Mouse (Mus musculus): ENCODE measurements at regions not wholly inside any gene's neighbourhood (a gene's known extent, or its start where the extent isn't known, plus 50 kb on each side); places are given as distances from the start of the nearest gene placed in this dataset.

GRCm38 (mm10) chr3:101181958-101182357 is 71.9 kb upstream of the Ptgfrn start:
- Histone ChIP-seq H3K27ac (replicated peaks) (no peak overlapping the region), H3K27me3 (no peaks in the 10 kb centered on the region), H3K9ac (no peak overlapping the region), H3K4me1 (replicated peaks) (no peaks in the 10 kb centered on the region), H3K9me3 (peaks cover 4% of the 10 kb centered on the region; the same call in 1 of the 2 replicates), H3K4me3 (no peak overlapping the region), H3K4me2 (no peak overlapping the region), H3K36me3 (no peaks in the 10 kb centered on the region)
- ATAC-seq (ENCODE audit: low FRiP score, low read depth), result no peak
- WGBS, result 90% methylated on average over 11 of the region's 11 CpGs

- no peaks in the 10 kb centered on the region for H3K27me3 ChIP-seq
- ATAC-seq (ENCODE audit: low FRiP score, low read depth), result no peak
- WGBS, result 91% methylated on average over 6 of the region's 6 CpGs
- H3K4me1 ChIP-seq (replicated peaks), result no peaks in the 10 kb centered on the region
- no peaks in the 10 kb centered on the region for H3K9me3 ChIP-seq
- H3K9ac ChIP-seq, result no peak overlapping the region
- no peak overlapping the region for H3K4me2 ChIP-seq
- no peak overlapping the region for H3K4me3 ChIP-seq
- no peak overlapping the region for H3K27ac ChIP-seq (replicated peaks)
- H3K36me3 ChIP-seq, result no peaks in the 10 kb centered on the region
Observed at GRCm38 (mm10) chr3:101173954-101174353, 63.9 kb upstream of the Ptgfrn start.

DNA sequence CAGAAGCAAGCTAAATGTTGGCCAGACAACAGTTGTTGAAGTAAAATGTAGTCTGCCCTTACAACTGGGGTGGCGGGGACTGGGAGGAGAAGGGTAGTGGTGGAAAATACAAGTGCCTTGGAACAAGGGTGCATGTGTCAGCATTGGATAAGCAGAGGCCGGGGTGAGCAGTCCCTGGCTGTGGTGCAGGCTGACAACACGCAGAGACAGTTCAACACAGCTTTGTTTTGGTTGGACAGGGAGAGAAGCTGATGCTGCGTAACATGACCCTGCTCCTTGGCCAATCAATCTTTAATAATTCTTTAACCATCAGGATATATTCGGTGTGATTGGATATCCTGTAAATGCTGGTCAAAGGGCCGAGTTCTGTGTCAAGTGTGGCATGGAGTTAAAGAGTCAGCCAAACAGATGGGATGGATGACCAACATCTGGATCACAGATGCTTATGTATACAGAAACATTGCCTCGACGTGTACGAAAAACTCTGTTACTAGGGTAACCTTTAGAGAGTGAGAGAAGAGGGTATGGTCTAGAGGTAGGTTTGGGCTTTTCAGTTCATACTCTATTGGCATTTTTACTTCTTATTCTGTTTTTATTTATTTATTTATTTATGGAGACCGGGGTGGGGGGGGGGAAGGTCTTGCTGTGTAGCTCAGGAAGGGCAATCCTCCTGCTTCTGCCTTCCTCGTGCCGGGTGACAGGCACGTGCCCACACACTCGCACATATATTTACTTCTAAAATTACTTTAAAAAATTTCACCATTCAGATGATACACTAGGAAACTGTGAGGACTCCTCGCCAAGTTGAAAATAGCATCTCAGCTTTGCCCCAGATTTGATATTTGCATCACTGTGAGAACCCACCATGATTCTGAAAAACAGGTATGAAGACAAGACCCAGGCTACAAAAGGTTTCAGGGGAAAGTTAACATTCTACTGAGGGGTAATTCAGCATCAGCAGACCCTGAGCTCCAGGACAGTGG is 60.2 kb upstream of the Ptgfrn start:
- ATAC-seq (ENCODE audit: low FRiP score, low read depth), result no peak

DNA sequence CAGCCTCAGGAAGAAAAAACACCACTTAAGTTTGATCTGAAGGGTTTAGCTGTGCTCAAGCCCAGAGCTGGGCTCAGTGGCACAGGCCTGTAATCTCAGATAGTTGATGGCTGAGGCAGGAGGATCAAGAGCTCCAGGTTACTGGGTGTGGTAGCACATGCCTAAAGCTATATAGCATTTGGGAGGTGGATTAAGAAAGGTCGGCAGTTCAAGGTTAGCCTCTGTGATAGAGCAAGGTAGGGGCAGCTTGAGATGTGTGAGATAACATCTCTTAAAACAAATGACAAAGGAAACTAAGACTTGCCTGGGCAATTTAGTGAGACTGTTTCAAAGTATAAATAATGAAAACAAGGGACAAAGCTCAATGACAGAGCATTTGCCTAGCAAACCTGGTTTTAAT is 56.9 kb upstream of the Ptgfrn start:
- H3K27ac ChIP-seq (replicated peaks), result no peak overlapping the region
- H3K4me3 ChIP-seq, result no peak overlapping the region
- 89% methylated on average over 1 of the region's 1 CpGs for WGBS
- H3K36me3 ChIP-seq, result no peaks in the 10 kb centered on the region
- no peaks in the 10 kb centered on the region for H3K27me3 ChIP-seq
- peaks cover 15% of the 10 kb centered on the region for H3K4me1 ChIP-seq (replicated peaks)
- H3K9ac ChIP-seq, result no peak overlapping the region
- H3K9me3 ChIP-seq, result no peaks in the 10 kb centered on the region
- no peak for ATAC-seq (ENCODE audit: low FRiP score, low read depth)
- no peak overlapping the region for H3K4me2 ChIP-seq

More for the DNA sequence above, 60.2 kb upstream of the Ptgfrn start:
- Histone ChIP-seq H3K9me3 (no peaks in the 10 kb centered on the region), H3K4me3 (no peak overlapping the region), H3K27ac (replicated peaks) (no peak overlapping the region), H3K4me1 (replicated peaks) (no peaks in the 10 kb centered on the region), H3K36me3 (no peaks in the 10 kb centered on the region), H3K27me3 (no peaks in the 10 kb centered on the region), H3K9ac (no peak overlapping the region), H3K4me2 (no peak overlapping the region)
- WGBS, result 86% methylated on average over 15 of the region's 15 CpGs

DNA sequence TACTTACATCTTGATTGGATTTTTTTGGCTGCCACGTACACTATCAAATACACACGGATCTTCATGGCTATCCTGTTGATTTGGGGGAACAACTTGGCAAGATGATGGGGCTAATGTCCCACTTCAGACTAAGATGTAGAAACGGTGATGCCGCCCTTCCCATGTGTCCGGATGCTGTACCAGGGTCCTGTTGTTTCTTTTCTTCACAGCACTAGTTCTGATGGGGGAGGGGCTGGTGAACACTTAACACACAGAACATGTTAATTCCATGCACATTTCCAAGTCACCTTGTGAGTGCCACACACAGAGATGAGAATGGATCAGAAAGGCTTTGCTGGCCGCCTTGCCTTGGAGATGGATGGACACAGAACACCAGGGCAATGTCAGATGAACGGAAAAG is 56.5 kb upstream of the Ptgfrn start:
- no peak overlapping the region for H3K4me2 ChIP-seq
- H3K9ac ChIP-seq, result no peak overlapping the region
- 94% methylated on average over 7 of the region's 7 CpGs for WGBS
- no peaks in the 10 kb centered on the region for H3K27me3 ChIP-seq
- H3K9me3 ChIP-seq, result no peaks in the 10 kb centered on the region
- ATAC-seq (ENCODE audit: low FRiP score, low read depth), result no peak
- peaks cover 19% of the 10 kb centered on the region for H3K4me1 ChIP-seq (replicated peaks)
- H3K36me3 ChIP-seq, result no peaks in the 10 kb centered on the region
- H3K4me3 ChIP-seq, result no peak overlapping the region
- no peak overlapping the region for H3K27ac ChIP-seq (replicated peaks)

GRCm38 (mm10) chr3:101165261-101165660 is 55.2 kb upstream of the Ptgfrn start:
- WGBS, result 70% methylated on average over 6 of the region's 6 CpGs
- Histone ChIP-seq H3K4me3 (no peak overlapping the region), H3K4me1 (replicated peaks) (peaks cover 27% of the 10 kb centered on the region), H3K4me2 (no peak overlapping the region), H3K36me3 (no peaks in the 10 kb centered on the region), H3K9me3 (no peaks in the 10 kb centered on the region), H3K27ac (replicated peaks) (no peak overlapping the region), H3K27me3 (no peaks in the 10 kb centered on the region), H3K9ac (no peak overlapping the region)
- ATAC-seq (ENCODE audit: low FRiP score, low read depth), result no peak

GRCm38 (mm10) chr3:101164771-101165170 is 54.7 kb upstream of the Ptgfrn start:
- no peaks in the 10 kb centered on the region for H3K36me3 ChIP-seq
- H3K4me1 ChIP-seq (replicated peaks), result peaks cover 27% of the 10 kb centered on the region
- WGBS, result 82% methylated on average over 5 of the region's 5 CpGs
- no peak for ATAC-seq (ENCODE audit: low FRiP score, low read depth)
- H3K9ac ChIP-seq, result no peak overlapping the region
- H3K27me3 ChIP-seq, result no peaks in the 10 kb centered on the region
- no peaks in the 10 kb centered on the region for H3K9me3 ChIP-seq
- H3K27ac ChIP-seq (replicated peaks), result no peak overlapping the region
- H3K4me2 ChIP-seq, result no peak overlapping the region
- H3K4me3 ChIP-seq, result no peak overlapping the region

DNA sequence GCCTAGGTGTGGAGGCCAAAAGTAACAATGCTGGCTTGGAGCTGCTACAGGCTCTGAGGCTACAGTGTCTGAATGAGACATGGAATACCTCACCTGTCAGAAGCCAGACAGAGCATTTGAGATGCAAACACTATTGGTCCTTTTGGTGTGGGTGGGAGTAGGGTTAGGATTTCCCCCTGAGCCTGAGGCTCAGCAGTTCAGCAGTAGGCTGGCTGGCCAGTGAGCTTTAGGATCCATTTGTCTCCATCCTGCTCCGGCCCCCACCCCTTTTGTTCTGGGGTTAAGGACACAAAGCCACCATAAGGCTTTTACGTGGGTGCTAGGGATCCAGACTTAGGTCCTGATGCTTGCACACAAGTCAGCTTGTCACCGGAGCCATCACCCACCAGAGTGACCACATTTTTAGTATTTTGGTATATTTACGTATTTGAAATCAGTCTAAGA is 53.9 kb upstream of the Ptgfrn start:
- Histone ChIP-seq H3K4me3 (no peak overlapping the region), H3K27ac (replicated peaks) (no peak overlapping the region), H3K4me2 (no peak overlapping the region), H3K36me3 (no peaks in the 10 kb centered on the region), H3K9ac (no peak overlapping the region), H3K9me3 (no peaks in the 10 kb centered on the region), H3K4me1 (replicated peaks) (peaks cover 27% of the 10 kb centered on the region), H3K27me3 (no peaks in the 10 kb centered on the region)
- ATAC-seq (ENCODE audit: low FRiP score, low read depth), result no peak
- WGBS, result 79% methylated on average over 4 of the region's 4 CpGs

DNA sequence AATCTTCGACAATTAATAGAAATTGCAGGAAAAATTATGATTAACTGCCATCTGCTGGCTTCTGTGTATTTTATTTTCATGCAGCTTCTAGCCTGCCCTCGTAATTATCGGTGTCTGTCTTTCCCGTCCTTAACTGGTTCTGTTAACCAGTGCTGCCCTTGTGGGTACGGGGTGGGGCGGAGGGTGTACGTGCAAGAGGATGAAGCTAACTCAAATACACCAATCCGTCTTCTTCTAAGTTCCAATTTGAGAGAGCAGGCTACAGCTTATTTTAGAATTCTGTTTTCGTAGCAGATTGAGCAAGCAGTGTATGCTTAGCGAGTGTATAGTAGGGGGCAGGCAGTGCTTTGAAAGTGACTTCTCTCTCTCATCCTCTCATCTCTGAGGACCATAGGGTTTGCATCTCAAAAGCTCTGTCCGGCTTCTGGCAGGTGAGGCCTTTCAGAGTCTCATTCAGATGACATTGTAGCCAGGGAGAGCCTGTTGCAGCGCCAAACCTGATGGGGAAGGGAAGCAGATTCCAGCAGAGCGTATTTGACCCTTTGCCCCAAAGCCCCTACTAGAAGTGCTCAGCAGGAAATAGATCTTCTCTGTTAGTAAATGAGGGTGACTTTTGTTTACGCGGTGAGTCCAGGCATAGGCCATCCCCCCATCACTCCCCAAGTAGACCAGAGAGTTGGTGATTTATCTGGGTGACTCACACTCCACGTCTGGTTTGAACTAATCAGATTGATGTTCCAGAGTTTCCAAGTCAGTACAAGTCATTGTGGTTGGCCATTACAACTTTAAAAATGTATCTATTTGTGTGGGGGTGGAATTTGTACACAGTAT is 53.3 kb upstream of the Ptgfrn start:
- H3K27ac ChIP-seq (replicated peaks), result 0 out of 2 replicates have a peak overlapping the region, but pooled peaks have one; percentile 67
- no peaks in the 10 kb centered on the region for H3K9me3 ChIP-seq
- 0 out of 2 replicates have a peak, but pooled peaks have one; percentile 28 for ATAC-seq (ENCODE audit: low FRiP score, low read depth)
- H3K4me2 ChIP-seq, result 0 out of 2 replicates have a peak overlapping the region, but pooled peaks have one; percentile 35
- no peaks in the 10 kb centered on the region for H3K27me3 ChIP-seq
- no peaks in the 10 kb centered on the region for H3K36me3 ChIP-seq
- WGBS, result 30% methylated on average over 16 of the region's 16 CpGs
- peaks cover 27% of the 10 kb centered on the region for H3K4me1 ChIP-seq (replicated peaks)
- H3K9ac ChIP-seq, result no peak overlapping the region
- no peak overlapping the region for H3K4me3 ChIP-seq

GRCm38 (mm10) chr3:101162536-101163159 is 52.6 kb upstream of the Ptgfrn start:
- no peaks in the 10 kb centered on the region for H3K9me3 ChIP-seq
- peaks cover 27% of the 10 kb centered on the region for H3K4me1 ChIP-seq (replicated peaks)
- H3K9ac ChIP-seq, result 0 out of 2 replicates have a peak overlapping the region, but pooled peaks have one; percentile 15
- H3K4me2 ChIP-seq, result peak overlapping the region; percentile 35
- H3K36me3 ChIP-seq, result no peaks in the 10 kb centered on the region
- ATAC-seq (ENCODE audit: low FRiP score, low read depth), result no peak; the same call in 1 of the 2 replicates
- no peaks in the 10 kb centered on the region for H3K27me3 ChIP-seq
- 37% methylated on average over 14 of the region's 14 CpGs for WGBS
- H3K27ac ChIP-seq (replicated peaks), result peak overlapping the region; percentile 67; the same call in 1 of the 2 replicates
- no peak overlapping the region for H3K4me3 ChIP-seq

DNA sequence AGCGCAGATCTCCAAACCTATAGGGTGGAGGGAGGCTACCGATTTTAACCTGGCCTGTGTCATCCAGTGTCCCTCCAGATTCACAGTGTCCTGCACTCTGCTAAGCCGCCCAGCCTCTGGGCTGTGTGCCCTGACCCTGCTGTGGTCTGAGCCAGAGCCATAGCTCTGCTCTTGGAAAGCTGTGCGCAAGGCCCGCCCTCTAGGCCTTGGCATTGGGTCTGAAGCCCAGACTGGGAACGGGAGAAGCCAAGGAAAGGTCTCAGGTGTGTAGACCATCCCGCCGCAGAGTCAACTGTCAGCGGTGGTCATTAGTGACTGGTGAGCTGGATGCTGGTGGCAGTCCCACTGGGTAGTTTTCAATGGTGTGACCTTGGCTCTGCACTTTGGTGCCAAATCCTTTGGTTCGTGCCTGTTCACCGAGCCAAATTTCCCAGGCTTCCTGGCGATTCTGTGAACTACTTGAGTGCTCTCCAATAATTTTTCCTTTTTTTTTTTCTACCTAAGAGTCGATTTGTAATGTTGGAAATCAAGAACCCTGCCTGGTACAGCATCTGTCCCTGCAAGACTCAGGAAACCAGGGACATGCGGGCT is 52.0 kb upstream of the Ptgfrn start:
- Histone ChIP-seq H3K27ac (replicated peaks) (peak overlapping the region; percentile 67; the same call in 1 of the 2 replicates), H3K4me1 (replicated peaks) (peaks cover 27% of the 10 kb centered on the region), H3K4me2 (peak overlapping the region; percentile 35), H3K27me3 (no peaks in the 10 kb centered on the region), H3K9ac (no peak overlapping the region), H3K4me3 (no peak overlapping the region), H3K36me3 (no peaks in the 10 kb centered on the region), H3K9me3 (no peaks in the 10 kb centered on the region)
- peak; percentile 82 for ATAC-seq (ENCODE audit: low FRiP score, low read depth)
- 34% methylated on average over 14 of the region's 14 CpGs for WGBS

All from hindbrain, embryonic 15.5 days (tissue).